Mouse (Mus musculus): ENCODE measurements at regions not wholly inside any gene's neighbourhood (a gene's known extent, or its start where the extent isn't known, plus 50 kb on each side); places are given as distances from the start of the nearest gene placed in this dataset.

- DNase-seq (ENCODE audit: low spot score): no peak
Observed at GRCm38 (mm10) chr6:81586441-81587117, 336.9 kb upstream of the Gcfc2 start.

- no peak for DNase-seq (ENCODE audit: low spot score)
Observed at GRCm38 (mm10) chr6:81589727-81590126, 333.7 kb upstream of the Gcfc2 start.

- DNase-seq (ENCODE audit: low spot score): no peak
Observed at GRCm38 (mm10) chr6:81595926-81596325, 327.5 kb upstream of the Gcfc2 start.

- DNase-seq (ENCODE audit: low spot score): no peak
Observed at GRCm38 (mm10) chr6:81608637-81609036, 314.8 kb upstream of the Gcfc2 start.

GRCm38 (mm10) chr6:81611980-81612379 lies 311.5 kb upstream of the Gcfc2 start:
- no peak for DNase-seq (ENCODE audit: low spot score)

- DNase-seq (ENCODE audit: low spot score): no peak
Observed at GRCm38 (mm10) chr6:81618018-81618417, 305.5 kb upstream of the Gcfc2 start.

GRCm38 (mm10) chr6:81621028-81621427 lies 302.4 kb upstream of the Gcfc2 start:
- DNase-seq (ENCODE audit: low spot score): no peak

- DNase-seq (ENCODE audit: low spot score): no peak
Observed at GRCm38 (mm10) chr6:81622714-81623113, 300.8 kb upstream of the Gcfc2 start.

GRCm38 (mm10) chr6:81625016-81625415 lies 298.5 kb upstream of the Gcfc2 start:
- DNase-seq (ENCODE audit: low spot score): no peak

- no peak for DNase-seq (ENCODE audit: low spot score)
Observed at GRCm38 (mm10) chr6:81633586-81633985, 289.9 kb upstream of the Gcfc2 start.

- DNase-seq (ENCODE audit: low spot score): no peak
Observed at GRCm38 (mm10) chr6:81647615-81648375, 275.7 kb upstream of the Gcfc2 start.

- DNase-seq (ENCODE audit: low spot score): no peak
Observed at GRCm38 (mm10) chr6:81651856-81652255, 271.6 kb upstream of the Gcfc2 start.

- no peak for DNase-seq (ENCODE audit: low spot score)
Observed at GRCm38 (mm10) chr6:81655205-81655604, 268.3 kb upstream of the Gcfc2 start.

- peak; percentile 9 for DNase-seq (ENCODE audit: low spot score)
Observed at GRCm38 (mm10) chr6:81660478-81661395, 262.7 kb upstream of the Gcfc2 start.

GRCm38 (mm10) chr6:81668944-81669343 lies 254.5 kb upstream of the Gcfc2 start:
- no peak for DNase-seq (ENCODE audit: low spot score)

- DNase-seq (ENCODE audit: low spot score): no peak
Observed at GRCm38 (mm10) chr6:81673316-81673715, 250.2 kb upstream of the Gcfc2 start.

GRCm38 (mm10) chr6:81697284-81697683 lies 226.2 kb upstream of the Gcfc2 start:
- no peak for DNase-seq (ENCODE audit: low spot score)

- no peak for DNase-seq (ENCODE audit: low spot score)
Observed at GRCm38 (mm10) chr6:81698173-81698572, 225.3 kb upstream of the Gcfc2 start.

- no peak for DNase-seq (ENCODE audit: low spot score)
Observed at GRCm38 (mm10) chr6:81714867-81715266, 208.6 kb upstream of the Gcfc2 start.

GRCm38 (mm10) chr6:81716371-81716770 lies 207.1 kb upstream of the Gcfc2 start:
- no peak for DNase-seq (ENCODE audit: low spot score)

GRCm38 (mm10) chr6:81724601-81725545 lies 198.6 kb upstream of the Gcfc2 start:
- DNase-seq (ENCODE audit: low spot score): no peak
